Mouse (Mus musculus) intestine, embryonic 14.5 days (tissue): ENCODE measurements around the gene Epm2aip1. TPM values are rescaled to one million over a fixed set of nuclear protein-coding genes. Genes with fewer than 3 reads are reported as not detected.

Experiments used
- ATAC-seq: fragments of 200-750 bp; cut with Nextera tagmentation; replicated peaks from 2 replicates; pipeline ENCODE4 v1.8.0; 2017; ENCODE audit warnings: low read depth, moderate number of reproducible peaks, moderate TSS enrichment, moderate library complexity; ENCODE audit not compliant: low FRiP score, low TSS enrichment
- DNase-seq: peaks from one replicate; pipeline ENCODE4 v3.0.0-alpha.2; 2018; ENCODE audit warnings: low spot score
- H3K27ac ChIP-seq: fragments of 300-500 bp; sonication (generic); 2 replicates; pipeline ENCODE4 v1.5.1; 2014; ENCODE audit warnings: low read depth, mild to moderate bottlenecking, control low read depth
- H3K27me3 ChIP-seq: fragments of 300-500 bp; sonication (generic); replicated peaks from 2 replicates; pipeline ENCODE4 v1.6.1; 2014; ENCODE audit warnings: low read length, control low read depth; ENCODE audit not compliant: control insufficient read depth, insufficient read depth
- H3K36me3 ChIP-seq: fragments of 300-500 bp; sonication (generic); 2 replicates; pipeline ENCODE4 v1.6.1; 2014; ENCODE audit warnings: low read length, control low read depth; ENCODE audit not compliant: control insufficient read depth, insufficient read depth
- H3K4me1 ChIP-seq: fragments of 300-500 bp; sonication (generic); replicated peaks from 2 replicates; pipeline ENCODE4 v1.6.1; 2014; ENCODE audit warnings: low read length, control low read depth, mixed read lengths; ENCODE audit not compliant: control insufficient read depth, insufficient read depth
- H3K4me2 ChIP-seq: fragments of 300-500 bp; sonication (generic); 2 replicates; pipeline ENCODE4 v1.6.1; 2014; ENCODE audit warnings: low read length
- H3K4me3 ChIP-seq: fragments of 300-500 bp; sonication (generic); 2 replicates; pipeline ENCODE4 v1.5.1; 2014; ENCODE audit warnings: low read depth, low read length, control low read depth, mixed read lengths
- H3K9ac ChIP-seq: fragments of 300-500 bp; sonication (generic); 2 replicates; pipeline ENCODE4 v1.6.1; 2014; ENCODE audit warnings: mild to moderate bottlenecking, low read length
- H3K9me3 ChIP-seq: fragments of 300-500 bp; sonication (generic); 2 replicates; pipeline ENCODE4 v1.6.1; 2016; ENCODE audit warnings: low read length, control low read depth; ENCODE audit not compliant: control insufficient read depth
- WGBS: fragments of 180-500 bp; shearing (Covaris S2); extraction: QIAGEN DNeasy Blood & Tissue Kit; methylation state at CpG from one replicate; pipeline ENCODE4 v1.1.7; 2014; 5-methylcytosine and 5-hydroxymethylcytosine counted together
- polyA plus RNA-seq: library from polyadenylated mRNA; unstranded; fragments of >200 nt; fragmentation: Nextera tagmentation; extraction: Ambion mirVana; gene quantifications from 2 replicates; pipeline ENCODE4 v1.2.1, GENCODE M21; 2014

The Epm2aip1 gene
- 35.7 and 36.1 TPM in 2 replicates for polyA plus RNA-seq

DNA sequence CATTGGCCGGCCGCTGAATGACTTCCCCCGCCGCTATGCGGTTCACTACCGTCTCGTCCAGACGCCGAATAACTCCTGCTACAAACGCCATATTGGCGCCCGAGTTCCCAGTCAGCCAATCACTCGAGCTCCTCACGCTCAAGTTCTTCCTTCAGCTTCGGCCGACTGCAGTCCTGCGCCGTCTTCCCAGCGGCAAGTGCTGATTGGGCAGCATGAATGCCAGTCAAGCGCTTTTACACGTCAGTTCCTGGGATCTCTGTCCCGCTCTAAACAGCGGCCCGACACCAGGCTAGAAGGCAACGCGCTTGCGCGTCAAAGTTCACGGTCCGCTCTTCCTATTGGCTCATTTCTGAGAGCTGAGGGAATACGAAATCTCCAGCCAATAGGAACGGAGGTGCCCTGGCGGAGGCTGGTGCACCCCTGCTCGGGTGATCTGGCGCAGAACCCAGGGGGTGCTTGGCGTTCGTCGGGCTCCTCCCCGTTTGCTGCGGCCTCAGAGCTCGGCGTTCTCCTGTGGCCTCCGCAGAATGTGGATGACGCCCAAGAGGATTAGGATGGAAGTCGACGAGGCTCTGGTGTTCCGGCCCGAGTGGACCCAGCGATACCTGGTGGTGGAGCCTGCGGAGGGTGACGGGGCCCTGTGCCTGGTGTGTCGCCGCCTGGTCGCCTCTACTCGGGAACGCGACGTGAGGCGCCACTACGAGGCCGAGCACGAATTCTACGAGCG is at the start of gene Epm2aip1, which contains the start of gene Mlh1:
TSS of gene Epm2aip1 (plus strand) at position 496 of the 727 bp plus-strand sequence.
TSS of gene Mlh1 (minus strand) at position 358 of the 727 bp plus-strand sequence.
- peaks cover 40% of the 10 kb centered on the region for H3K36me3 ChIP-seq
- peak within 1 kb of the TSS; percentile 93 for H3K27ac ChIP-seq
- H3K4me1 ChIP-seq = peaks cover 35% of the 10 kb centered on the region
- H3K27me3 ChIP-seq = no peaks in the 10 kb centered on the region
- WGBS = under 1% methylated on average over 63 of the region's 64 CpGs
- peak within 1 kb of the TSS; percentile 98 for H3K4me3 ChIP-seq
- no peaks in the 10 kb centered on the region for H3K9me3 ChIP-seq
- DNase-seq (peak; percentile 99), ATAC-seq (peak; percentile 100)
- H3K4me2 ChIP-seq = peak within 1 kb of the TSS; percentile 82
- H3K9ac ChIP-seq = peak within 1 kb of the TSS; percentile 94

DNA sequence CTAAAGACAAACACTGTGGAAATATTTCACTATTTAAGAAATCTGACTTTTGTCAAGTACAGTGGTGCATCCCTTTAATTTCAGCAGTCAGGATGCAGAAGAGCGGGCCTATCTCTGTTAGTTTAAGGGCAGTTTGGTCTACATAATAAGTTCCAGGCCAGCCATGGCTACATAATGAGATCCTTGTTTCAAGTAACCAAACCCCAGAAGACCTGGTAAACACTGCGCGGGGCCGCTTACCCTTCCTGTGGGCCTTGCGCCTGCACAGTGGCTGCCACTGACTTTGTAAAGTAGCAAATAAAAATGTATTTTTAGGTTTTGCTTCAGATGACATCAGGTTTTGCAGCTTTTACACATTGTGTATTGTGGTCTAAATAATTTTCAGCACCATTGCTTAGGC is 48.3 kb upstream of the Epm2aip1 start:
- Histone ChIP-seq H3K9ac (no peak overlapping the region), H3K36me3 (peaks cover 85% of the 10 kb centered on the region), H3K4me3 (no peak overlapping the region), H3K27me3 (no peaks in the 10 kb centered on the region), H3K4me2 (no peak overlapping the region), H3K27ac (no peak overlapping the region), H3K4me1 (no peaks in the 10 kb centered on the region), H3K9me3 (no peaks in the 10 kb centered on the region)
- ATAC-seq (no peak), DNase-seq (no peak)
- 93% methylated on average over 5 of the region's 5 CpGs for WGBS

DNA sequence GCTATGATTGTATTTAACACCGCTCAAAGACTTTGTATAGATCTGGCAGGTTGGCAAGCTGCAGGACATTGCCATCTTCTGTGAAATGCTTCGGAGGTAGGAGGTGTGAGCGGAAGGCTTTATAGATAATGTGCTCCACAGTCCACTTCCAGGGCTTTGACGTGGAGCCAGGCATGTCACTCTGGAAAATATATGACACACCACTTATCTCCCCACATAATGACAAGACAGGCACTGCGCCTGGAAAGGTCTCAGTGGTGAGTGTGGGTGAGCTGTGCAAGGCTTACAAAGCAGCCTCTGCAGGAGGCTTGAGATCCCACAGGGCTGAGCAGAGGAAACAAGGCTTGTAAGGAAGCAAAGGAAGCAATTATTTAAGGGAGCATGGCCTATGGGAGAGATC is 43.3 kb upstream of the Epm2aip1 start:
- Histone ChIP-seq H3K27ac (no peak overlapping the region), H3K4me3 (no peak overlapping the region), H3K9me3 (no peaks in the 10 kb centered on the region), H3K9ac (no peak overlapping the region), H3K36me3 (peaks cover 89% of the 10 kb centered on the region), H3K27me3 (no peaks in the 10 kb centered on the region), H3K4me1 (no peaks in the 10 kb centered on the region), H3K4me2 (no peak overlapping the region)
- DNase-seq = no peak
- no peak for ATAC-seq
- 72% methylated on average over 5 of the region's 5 CpGs for WGBS

DNA sequence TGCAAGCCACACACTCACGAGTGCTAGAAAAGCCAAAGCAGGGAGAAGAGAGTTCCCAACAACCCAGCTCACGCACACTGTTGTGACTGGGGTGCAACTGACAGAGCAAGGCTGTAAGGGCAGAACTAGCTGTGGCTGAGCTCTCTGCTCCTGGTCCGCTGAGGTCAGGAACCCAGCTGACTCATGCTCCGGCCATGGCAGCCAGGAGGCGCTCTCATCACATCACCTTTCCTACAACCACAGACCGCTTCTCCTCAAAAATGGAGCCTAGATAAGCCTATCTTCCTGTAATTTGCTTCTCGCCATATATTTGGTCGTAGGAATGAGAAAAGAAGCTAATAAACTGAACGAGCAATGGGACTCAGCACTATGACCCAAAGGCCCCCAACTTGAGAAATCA is 37.0 kb upstream of the Epm2aip1 start:
- H3K4me3 ChIP-seq = no peak overlapping the region
- 94% methylated on average over 9 of the region's 9 CpGs for WGBS
- H3K27me3 ChIP-seq = no peaks in the 10 kb centered on the region
- DNase-seq (no peak), ATAC-seq (no peak)
- no peaks in the 10 kb centered on the region for H3K9me3 ChIP-seq
- no peaks in the 10 kb centered on the region for H3K4me1 ChIP-seq
- peaks cover 90% of the 10 kb centered on the region for H3K36me3 ChIP-seq
- H3K4me2 ChIP-seq = no peak overlapping the region
- H3K27ac ChIP-seq = no peak overlapping the region
- H3K9ac ChIP-seq = no peak overlapping the region

DNA sequence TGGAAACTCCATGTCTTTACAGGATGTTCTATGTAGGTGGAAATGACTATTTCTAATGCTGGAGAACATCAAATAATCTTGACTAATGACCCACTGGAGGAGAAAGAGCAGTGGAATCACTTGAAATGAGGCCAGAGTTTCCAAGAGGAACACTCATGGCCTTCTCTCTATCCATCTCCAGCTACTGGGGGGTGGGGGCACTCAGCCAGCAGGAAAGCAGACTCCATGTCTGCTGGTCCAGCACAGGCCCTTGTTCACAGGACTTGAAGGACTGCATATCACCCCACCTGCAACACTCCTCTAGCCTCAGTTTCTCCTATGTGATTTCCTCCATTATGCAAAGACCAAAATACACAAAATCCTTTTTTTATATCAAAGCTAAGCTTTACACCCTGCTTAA is 34.0 kb upstream of the Epm2aip1 start:
- H3K4me3 ChIP-seq = no peak overlapping the region
- no peak overlapping the region for H3K9ac ChIP-seq
- no peaks in the 10 kb centered on the region for H3K27me3 ChIP-seq
- H3K4me1 ChIP-seq = no peaks in the 10 kb centered on the region
- no peak overlapping the region for H3K4me2 ChIP-seq
- no peak for DNase-seq
- ATAC-seq = no peak
- peaks cover 92% of the 10 kb centered on the region for H3K36me3 ChIP-seq
- H3K27ac ChIP-seq = no peak overlapping the region
- H3K9me3 ChIP-seq = no peaks in the 10 kb centered on the region

DNA sequence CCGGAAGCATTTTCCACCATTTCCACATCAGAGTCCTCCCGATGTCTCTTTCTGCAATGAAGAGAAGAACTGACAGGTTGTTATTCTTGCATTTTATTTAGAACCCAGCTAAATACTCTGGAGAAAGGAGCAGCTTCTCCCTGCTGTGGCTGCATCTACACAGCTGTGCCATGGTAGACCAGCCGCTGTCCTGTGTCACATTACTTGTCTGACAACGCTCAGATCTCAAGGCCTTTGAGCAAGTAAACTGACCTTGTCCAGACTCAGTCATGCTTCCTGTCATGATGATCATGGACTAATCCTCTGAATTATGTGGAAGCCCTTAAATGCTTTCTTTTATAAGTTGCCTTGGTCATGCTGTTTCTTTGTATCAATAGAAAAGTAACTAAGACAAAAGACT is 31.9 kb upstream of the Epm2aip1 start:
- no peaks in the 10 kb centered on the region for H3K4me1 ChIP-seq
- no peak overlapping the region for H3K4me2 ChIP-seq
- no peak overlapping the region for H3K4me3 ChIP-seq
- no peaks in the 10 kb centered on the region for H3K27me3 ChIP-seq
- no peak overlapping the region for H3K9ac ChIP-seq
- H3K36me3 ChIP-seq = peaks cover 79% of the 10 kb centered on the region
- WGBS = 84% methylated on average over 4 of the region's 4 CpGs
- H3K27ac ChIP-seq = no peak overlapping the region
- DNase-seq (no peak), ATAC-seq (no peak)
- no peaks in the 10 kb centered on the region for H3K9me3 ChIP-seq

DNA sequence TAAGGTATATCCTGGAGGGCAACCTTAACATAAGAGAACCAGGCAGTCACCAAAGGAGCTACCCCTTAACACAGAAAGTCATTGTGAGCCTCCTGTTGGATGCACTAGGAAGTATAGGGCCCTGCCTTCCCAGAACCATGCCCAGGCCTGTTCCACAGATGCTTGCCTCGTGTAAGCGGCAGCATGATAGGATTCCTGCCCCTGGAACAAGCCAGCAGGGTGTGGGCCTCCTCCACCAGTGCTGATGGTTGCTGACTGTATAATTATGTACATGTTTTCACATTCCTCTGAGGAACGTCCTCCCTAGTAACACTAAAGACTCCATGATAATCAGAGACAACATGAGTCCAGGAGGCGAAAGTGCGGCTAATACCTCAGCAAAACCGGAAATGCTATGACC is 28.3 kb upstream of the Epm2aip1 start:
- Histone ChIP-seq H3K4me3 (no peak overlapping the region), H3K36me3 (peaks cover 66% of the 10 kb centered on the region), H3K4me1 (no peaks in the 10 kb centered on the region), H3K9me3 (no peaks in the 10 kb centered on the region), H3K27me3 (no peaks in the 10 kb centered on the region), H3K9ac (no peak overlapping the region), H3K4me2 (no peak overlapping the region), H3K27ac (no peak overlapping the region)
- ATAC-seq (no peak), DNase-seq (no peak)
- 90% methylated on average over 6 of the region's 6 CpGs for WGBS

DNA sequence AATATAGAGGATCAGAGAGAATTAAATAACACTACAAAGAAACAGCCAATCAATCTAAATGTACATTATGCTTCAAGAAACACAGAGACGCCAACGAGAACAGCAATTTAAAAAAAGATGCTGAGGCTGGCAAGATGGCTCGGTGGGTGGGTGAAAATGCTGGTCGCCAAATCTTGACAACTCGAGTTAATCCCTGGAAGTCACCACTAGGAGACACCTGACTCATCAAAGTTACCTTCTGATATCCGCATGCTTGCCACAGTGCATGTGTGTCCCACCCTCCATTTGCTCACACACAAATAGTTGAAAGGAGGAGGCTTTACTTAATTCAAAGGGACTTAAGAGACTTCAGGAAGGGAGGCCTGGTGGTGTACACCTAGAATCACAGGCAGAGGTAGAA is 26.2 kb upstream of the Epm2aip1 start:
- no peak overlapping the region for H3K9ac ChIP-seq
- no peak overlapping the region for H3K4me2 ChIP-seq
- WGBS = 82% methylated on average over 6 of the region's 6 CpGs
- H3K4me1 ChIP-seq = no peaks in the 10 kb centered on the region
- no peaks in the 10 kb centered on the region for H3K27me3 ChIP-seq
- H3K9me3 ChIP-seq = no peaks in the 10 kb centered on the region
- no peak overlapping the region for H3K4me3 ChIP-seq
- H3K27ac ChIP-seq = no peak overlapping the region
- peaks cover 66% of the 10 kb centered on the region for H3K36me3 ChIP-seq
- ATAC-seq = no peak
- DNase-seq = no peak

DNA sequence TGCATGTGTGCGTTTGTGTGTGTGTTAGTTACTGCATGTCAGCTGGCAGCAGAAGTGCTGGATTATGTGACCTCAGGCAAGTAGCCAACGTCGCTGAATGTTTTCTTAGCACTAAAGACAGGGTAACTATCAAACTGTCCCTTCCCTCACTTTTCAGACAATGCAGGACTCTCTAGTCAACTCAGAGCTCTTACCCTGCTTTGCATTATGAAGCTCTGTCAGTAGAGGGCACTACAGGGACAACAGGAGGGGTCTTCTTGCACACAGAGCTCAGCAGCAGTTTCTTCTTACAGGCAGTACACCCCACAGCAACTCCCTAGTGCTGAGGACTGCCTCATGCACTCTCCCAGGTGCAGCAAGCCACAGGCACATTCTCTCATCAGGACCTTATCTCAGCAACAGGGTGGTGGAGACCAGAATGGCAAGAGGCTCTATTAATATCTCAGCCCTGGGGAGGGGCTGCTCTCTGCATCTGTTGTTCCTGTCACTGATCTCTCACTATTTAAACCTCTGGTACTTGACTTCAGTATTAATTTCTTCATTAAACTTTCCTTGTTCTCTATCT is 24.0 kb upstream of the Epm2aip1 start:
- H3K4me1 ChIP-seq = no peaks in the 10 kb centered on the region
- ATAC-seq (no peak), DNase-seq (no peak)
- WGBS = 81% methylated on average over 3 of the region's 3 CpGs
- H3K4me2 ChIP-seq = no peak overlapping the region
- no peaks in the 10 kb centered on the region for H3K27me3 ChIP-seq
- H3K9me3 ChIP-seq = no peaks in the 10 kb centered on the region
- H3K9ac ChIP-seq = no peak overlapping the region
- H3K36me3 ChIP-seq = peaks cover 71% of the 10 kb centered on the region
- H3K27ac ChIP-seq = no peak overlapping the region
- no peak overlapping the region for H3K4me3 ChIP-seq
